Mouse (Mus musculus) testis, adult 2 months (tissue): ENCODE results near the gene Gm20695. TPM values are rescaled to one million over a fixed set of nuclear protein-coding genes. Genes with fewer than 3 reads are reported as not detected.

ENCODE experiments used
- H3K27ac ChIP-seq: fragments of 200-500 bp; 2 replicates; pipeline ENCODE4 v1.5.1; 2012; ENCODE audit warnings: low read depth, low read length; ENCODE audit not compliant: control insufficient read depth, insufficient read depth
- H3K27me3 ChIP-seq: fragments of 200-500 bp; 2 replicates; pipeline ENCODE4 v1.6.1; 2012; ENCODE audit warnings: mild to moderate bottlenecking, low read length, moderate library complexity; ENCODE audit not compliant: control insufficient read depth, insufficient read depth
- H3K36me3 ChIP-seq: fragments of 200-500 bp; 2 replicates; pipeline ENCODE4 v1.6.1; 2012; ENCODE audit warnings: mild to moderate bottlenecking, low read length; ENCODE audit not compliant: control insufficient read depth, insufficient read depth
- H3K4me1 ChIP-seq: fragments of 200-500 bp; 2 replicates; pipeline ENCODE4 v1.6.1; 2012; ENCODE audit warnings: low read length; ENCODE audit not compliant: control insufficient read depth, insufficient read depth
- H3K4me3 ChIP-seq: fragments of 200-500 bp; 2 replicates; pipeline ENCODE4 v1.5.1; 2012; ENCODE audit warnings: low read depth, mild to moderate bottlenecking, low read length, moderate library complexity, mixed read lengths; ENCODE audit not compliant: control insufficient read depth
- CTCF ChIP-seq: fragments of 200-500 bp; IDR thresholded peaks from 2 replicates; pipeline ENCODE4 v1.5.1; 2012; ENCODE audit warnings: low read depth, mild to moderate bottlenecking, inconsistent platforms, low read length, moderate library complexity; ENCODE audit not compliant: control insufficient read depth, insufficient read depth, insufficient replicate concordance
- POLR2A ChIP-seq: fragments of 200-500 bp; IDR thresholded peaks from 2 replicates; pipeline ENCODE4 v1.6.1; 2012; ENCODE audit warnings: low read depth, mild to moderate bottlenecking, inconsistent platforms, low read length, moderate library complexity; ENCODE audit not compliant: control insufficient read depth
- polyA plus RNA-seq: library from polyadenylated mRNA; depleted of rRNA; stranded (reverse); fragments of >200 nt; gene quantifications from 2 replicates; pipeline ENCODE4 v1.2.3, GENCODE M21; 2012; rRNA removed

Gene Gm20695
- polyA plus RNA-seq, 1 experiment = 0.12 TPM

DNA sequence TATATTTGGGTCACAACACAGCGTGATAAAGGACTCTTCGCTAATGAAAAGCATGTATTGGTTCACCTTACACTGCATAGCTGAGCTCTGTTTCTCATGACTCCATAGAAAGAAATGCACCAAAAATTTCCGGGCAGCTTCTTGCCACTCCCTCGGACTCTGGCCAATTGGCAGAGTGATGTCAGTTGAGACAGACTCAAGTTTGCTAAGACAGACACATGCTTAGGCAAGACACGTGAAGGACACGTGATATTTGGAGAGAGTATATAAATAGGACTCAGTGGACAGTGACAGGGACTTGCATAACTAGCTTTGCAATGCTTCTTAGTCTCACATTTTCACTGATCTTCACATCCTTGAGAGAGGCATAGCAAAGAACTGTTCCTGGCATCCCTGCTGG is 71.9 kb downstream of the Gm20695 start:
- H3K27me3 ChIP-seq = no peaks in the 10 kb centered on the region
- no peaks in the 10 kb centered on the region for H3K36me3 ChIP-seq
- TF ChIP-seq POLR2A = no peak
- no peak for TF ChIP-seq CTCF
- H3K4me1 ChIP-seq = peaks cover 3% of the 10 kb centered on the region
- no peak overlapping the region for H3K4me3 ChIP-seq
- H3K27ac ChIP-seq = no peak overlapping the region

DNA sequence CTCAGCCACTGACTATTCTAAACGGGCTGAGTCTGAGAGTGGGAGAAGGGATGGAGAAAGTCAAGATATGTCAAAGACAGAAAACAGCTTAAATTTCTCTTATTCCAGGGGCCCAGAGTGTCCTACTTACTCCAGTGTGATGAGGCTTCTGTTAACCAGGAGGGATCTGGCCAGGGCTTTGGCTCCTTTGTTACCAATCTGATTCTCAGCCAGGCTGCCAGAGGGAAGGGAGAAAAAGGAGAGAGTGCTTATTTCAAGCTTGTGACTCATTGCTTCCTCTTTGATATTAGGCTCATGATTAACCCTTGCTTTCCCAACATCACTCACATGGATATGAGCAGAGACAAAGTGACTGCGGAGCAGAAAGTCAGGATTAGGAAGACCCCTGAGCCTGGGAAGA is 74.8 kb downstream of the Gm20695 start:
- Histone ChIP-seq H3K27ac (no peak overlapping the region), H3K27me3 (no peaks in the 10 kb centered on the region), H3K36me3 (no peaks in the 10 kb centered on the region), H3K4me3 (no peak overlapping the region), H3K4me1 (no peaks in the 10 kb centered on the region)
- no peak for TF ChIP-seq POLR2A
- TF ChIP-seq CTCF = no peak

DNA sequence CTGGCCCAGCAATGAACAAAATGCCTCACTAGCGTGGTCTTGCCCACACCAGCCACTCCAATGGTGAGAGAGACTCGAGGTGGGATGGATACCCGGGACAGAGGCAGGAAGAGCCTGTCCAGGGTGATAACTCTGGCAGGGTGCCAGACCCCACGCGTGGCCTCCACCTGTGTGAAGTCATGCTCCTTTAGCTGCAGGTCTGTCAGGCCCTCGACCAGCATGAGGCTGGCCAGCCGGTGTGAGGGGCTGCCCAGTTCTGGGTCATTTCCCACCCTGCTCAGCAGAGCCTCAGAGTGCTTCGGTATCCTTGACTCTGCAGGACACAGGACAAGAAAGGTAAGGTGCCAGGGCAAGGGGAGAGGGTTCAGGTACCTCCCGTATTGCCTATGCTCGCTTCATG is 80.5 kb downstream of the Gm20695 start:
- Histone ChIP-seq H3K27me3 (no peaks in the 10 kb centered on the region), H3K4me1 (no peaks in the 10 kb centered on the region), H3K36me3 (no peaks in the 10 kb centered on the region), H3K27ac (no peak overlapping the region), H3K4me3 (no peak overlapping the region)
- TF ChIP-seq POLR2A (no peak), CTCF (no peak)

DNA sequence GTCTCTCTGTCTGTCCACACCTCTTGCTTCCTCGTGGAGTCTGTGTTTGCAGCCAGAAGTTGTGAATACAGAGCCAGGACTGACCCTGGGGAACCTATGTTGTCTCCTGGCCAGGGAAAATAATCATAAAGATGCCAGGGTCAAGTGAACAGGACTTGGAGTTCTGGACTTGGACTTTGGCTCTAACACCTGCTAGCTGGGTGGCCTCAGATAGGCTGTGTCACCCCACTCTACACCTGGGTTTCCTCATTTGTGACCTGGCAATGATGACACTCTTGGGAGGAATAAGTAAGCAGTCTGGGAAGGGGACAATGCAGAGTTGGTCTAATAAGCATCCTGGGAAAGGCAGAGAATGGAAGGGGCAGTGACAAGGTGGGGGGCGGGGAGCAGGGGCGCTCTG is 81.1 kb downstream of the Gm20695 start:
- no peak for TF ChIP-seq CTCF
- no peak for TF ChIP-seq POLR2A
- H3K27me3 ChIP-seq = no peaks in the 10 kb centered on the region
- H3K4me3 ChIP-seq = no peak overlapping the region
- H3K4me1 ChIP-seq = no peaks in the 10 kb centered on the region
- no peaks in the 10 kb centered on the region for H3K36me3 ChIP-seq
- no peak overlapping the region for H3K27ac ChIP-seq

Other genes starting within 250 kb of the Gm20695 start
- 0.04 TPM in 1 of 2 replicates, not detected in the other for gene Mefv, start 166.6 kb upstream of the Gm20695 start, polyA plus RNA-seq
- gene Zfp263, start 140.6 kb upstream of the Gm20695 start, polyA plus RNA-seq = 11.1 and 11.7 TPM in 2 replicates
- gene Olfr15, start 53.8 kb upstream of the Gm20695 start, polyA plus RNA-seq = not detected in 2 replicates
- 1.5 TPM in 2 replicates for gene Zfp174, start 37.4 kb upstream of the Gm20695 start, polyA plus RNA-seq
- gene Naa60, start 12.3 kb upstream of the Gm20695 start, polyA plus RNA-seq = 127 and 130 TPM in 2 replicates
- gene Zfp597, start 87 bp upstream of the Gm20695 start, polyA plus RNA-seq = 11.2 and 14.3 TPM in 2 replicates
- 364 and 366 TPM in 2 replicates for gene 1700037C18Rik, start 24.0 kb downstream of the Gm20695 start, polyA plus RNA-seq
- 26.2 and 29.4 TPM in 2 replicates for gene Cluap1, start 24.2 kb downstream of the Gm20695 start, polyA plus RNA-seq
- 0.64 and 0.80 TPM in 2 replicates for gene Nlrc3, start 92.0 kb downstream of the Gm20695 start, polyA plus RNA-seq
- gene Slx4, start 119.1 kb downstream of the Gm20695 start, polyA plus RNA-seq = 175 and 188 TPM in 2 replicates
- gene Dnase1, start 152.3 kb downstream of the Gm20695 start, polyA plus RNA-seq = 0.14 and 0.17 TPM in 2 replicates
- gene Trap1, start 193.2 kb downstream of the Gm20695 start, polyA plus RNA-seq = 70.0 and 72.4 TPM in 2 replicates